Mouse (Mus musculus) lung, adult 18-20 months (tissue): ENCODE results near the gene Capza2.

Experiments
- DNase-seq, 2 experiments: peaks; one replicate each; pipeline ENCODE4 v3.0.0; 2022; ENCODE audit warnings: mixed read lengths in 2 of 2

The Capza2 gene

DNA sequence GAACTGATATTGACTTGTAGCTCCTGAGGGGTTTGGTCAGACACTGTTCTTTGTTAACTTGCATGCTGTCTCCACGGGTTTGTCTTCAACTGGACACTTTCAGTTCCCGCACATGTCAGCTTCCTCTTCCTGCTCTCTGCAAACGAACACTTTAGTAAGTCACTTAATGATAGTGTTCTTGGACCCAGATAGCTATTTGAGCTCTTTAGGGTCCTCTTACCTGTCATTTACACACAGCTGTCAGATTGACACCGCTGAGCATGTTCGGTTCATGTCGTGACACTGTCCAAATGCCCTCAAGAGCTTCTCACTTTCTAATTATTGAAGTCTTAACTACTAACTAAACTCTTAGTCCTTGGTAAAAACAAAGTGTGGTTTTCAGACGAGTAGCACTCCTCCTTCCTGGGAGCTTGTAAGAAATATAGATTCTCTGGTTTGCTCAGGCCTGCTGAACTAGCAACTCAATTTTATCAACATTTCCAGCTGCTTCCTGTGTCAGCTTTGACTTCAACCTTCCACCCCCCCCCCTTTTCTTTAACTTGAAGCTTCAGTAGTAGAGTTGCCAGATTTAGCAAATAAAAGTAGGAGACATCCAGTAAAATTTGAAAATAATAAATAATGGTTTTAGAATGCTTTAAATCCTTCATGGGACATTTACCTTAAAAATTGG lies at the start of gene Capza2:
TSS of gene Capza2 (plus strand) at position 620 of the 670 bp plus-strand sequence.
- peak; percentile 24 to 33 for DNase-seq

DNA sequence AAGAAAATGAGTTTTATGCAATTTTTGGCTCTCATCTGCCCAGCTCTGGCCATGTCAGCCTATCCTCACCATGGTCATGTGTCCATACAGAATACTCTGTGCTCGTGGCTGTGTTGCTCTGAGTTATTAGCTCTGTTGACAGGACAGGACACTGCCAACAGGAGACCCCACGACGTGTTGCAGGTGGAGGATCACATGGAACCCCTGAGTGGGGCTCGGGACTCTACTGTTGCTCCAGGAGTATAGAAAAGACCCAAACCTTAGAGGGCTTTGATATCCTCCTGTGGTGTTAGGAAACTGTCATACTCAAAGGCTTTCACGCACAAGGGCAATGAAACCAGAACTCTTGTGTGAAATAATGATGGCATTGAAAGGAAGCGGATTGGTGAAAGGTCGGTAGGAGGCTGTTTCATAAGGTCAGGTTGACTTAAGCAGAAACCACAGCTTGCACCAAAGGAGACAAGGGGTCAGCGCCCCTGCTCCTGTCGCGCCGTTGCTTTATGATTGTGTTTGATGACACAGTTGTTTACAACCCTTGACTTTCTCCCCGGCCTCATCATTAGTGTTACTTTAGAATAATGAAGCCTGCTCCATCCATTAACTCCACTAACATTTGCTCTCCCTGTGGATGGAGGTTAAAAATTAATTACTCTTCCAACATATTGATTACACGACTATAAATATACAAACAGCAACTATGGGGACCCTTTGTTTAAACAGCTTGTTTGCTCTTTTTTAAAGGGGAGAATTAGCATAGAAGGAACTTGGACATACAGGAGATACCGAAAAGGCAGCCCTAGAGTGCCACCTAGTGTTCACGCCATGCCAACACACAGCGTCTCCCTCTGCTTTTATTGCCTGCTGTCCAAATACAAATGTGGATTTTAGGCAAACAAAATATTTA lies 46.7 kb upstream of the Capza2 start:
- peak; percentile 70 to 72 for DNase-seq

DNA sequence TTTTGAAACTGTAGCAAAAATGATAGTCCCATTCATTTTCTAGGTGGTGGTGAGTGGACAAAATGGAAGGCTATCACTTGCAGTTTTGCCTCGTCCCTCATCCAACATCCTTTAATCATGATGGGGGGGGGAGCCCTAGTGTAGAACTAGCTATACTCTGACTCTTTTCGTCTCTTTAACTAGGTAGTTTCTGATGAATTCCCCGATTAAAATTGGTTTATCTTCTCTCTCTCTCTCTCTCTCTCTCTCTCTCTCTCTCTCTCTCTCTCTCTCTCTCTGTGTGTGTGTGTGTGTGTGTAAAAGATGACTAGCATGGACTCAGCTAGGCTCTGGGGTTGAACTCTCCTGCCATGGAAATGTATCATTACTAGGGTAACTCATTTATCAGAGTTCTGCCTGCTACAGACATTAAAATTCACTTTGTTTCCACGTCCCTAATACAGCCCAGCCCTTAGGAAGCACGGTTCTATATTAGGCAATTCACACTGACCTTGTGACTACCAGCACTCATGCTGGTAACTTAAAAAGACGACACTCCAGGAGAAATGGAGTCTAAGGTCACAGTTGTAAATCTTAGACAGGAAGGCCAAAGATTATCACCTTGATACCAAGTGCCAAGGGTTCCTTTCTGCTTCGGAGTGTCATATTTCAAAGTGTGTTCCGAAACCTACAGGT lies 45.9 kb upstream of the Capza2 start:
- DNase-seq = no peak

DNA sequence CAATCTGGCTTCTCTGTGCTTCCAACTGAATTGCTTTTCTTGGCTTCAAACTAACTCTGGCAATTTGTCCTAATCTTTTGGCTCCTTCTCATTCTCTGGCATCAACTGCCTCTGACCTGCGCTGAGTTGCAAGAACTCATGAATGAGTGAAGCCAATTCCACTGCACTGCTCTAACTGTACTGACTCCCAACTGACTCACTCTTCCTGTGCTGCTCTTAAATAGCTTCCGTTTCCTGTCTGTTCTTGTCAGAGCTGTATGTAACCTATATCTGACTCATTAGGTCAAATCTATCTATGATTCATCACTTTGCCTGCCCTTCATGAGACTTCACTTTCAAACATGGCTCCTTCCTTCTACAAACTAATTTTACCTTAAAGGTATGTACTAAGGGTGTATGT lies 42.1 kb upstream of the Capza2 start:
- no peak for DNase-seq

DNA sequence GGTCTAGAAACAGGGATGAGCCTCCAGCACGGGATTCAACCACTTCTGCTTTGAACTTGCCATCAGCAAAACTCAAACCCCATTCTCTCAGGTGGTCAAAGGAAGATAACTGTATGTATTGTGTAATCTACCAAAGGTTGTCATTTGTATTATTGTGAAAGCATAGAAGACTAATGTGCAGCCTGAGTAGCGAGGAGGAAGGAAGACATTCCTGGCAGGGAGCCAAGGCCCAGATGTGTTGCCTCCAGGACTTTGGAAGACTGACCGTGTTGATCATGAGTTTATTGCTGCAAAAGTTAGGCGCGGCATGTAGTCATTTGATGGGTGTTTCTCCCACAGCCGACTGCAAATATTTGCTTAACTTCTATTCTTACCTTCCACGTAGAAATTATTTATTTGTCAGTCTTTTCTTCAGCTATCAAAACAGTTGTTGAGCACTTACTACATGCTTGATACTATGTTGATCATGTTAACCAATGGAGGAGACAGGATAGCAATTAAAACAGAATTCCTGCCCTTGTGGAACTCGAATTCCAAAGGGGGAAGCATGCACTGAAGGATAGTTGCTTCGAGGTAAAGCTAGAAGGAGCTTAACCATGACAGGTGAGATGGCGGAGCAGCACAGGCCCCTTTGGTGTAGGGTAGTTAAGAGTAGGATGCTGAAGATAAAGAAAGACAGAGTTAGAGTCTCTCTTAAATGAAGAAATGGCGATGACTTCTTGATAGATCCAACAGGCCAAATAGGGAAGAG lies 40.1 kb upstream of the Capza2 start:
- DNase-seq = peak; percentile 19 to 24

DNA sequence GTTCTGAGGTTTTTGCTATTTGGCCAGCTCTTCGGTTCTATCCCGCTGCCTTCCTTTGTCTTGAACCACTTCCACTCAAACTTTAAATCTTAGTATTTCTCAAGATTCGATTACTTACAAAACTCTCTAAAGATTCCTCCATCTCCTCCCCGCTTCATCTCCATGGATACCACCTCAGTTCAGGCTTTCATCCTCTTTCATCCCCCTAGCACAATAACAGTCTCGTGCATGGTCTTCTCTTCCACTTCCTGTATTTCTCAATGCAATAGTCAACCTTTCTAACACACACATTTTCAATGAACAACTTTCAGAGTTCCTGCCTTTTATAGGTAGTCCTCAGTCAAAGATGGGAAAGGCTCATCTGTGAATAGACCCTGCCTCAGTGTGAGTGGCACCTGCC lies 36.7 kb upstream of the Capza2 start:
- no peak for DNase-seq

DNA sequence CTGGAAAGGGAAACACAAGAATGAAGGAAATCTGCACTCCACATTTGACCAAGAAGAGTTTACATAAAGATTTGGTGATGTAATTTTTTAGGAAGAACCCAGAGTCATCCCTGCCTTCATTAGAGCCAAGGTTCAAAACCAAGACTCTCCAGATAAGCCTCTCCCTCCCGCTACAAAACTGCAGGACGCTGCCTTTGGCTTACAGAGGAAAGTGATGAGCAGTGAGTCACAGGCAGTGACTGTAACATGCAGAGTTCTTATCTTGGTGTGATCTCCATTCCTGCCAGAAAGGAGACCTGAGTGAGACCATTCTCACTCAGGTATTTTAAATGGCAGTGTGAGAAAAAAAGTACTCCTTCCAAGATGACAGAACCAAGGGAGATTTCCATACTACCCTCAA lies 34.5 kb upstream of the Capza2 start:
- DNase-seq = no peak

DNA sequence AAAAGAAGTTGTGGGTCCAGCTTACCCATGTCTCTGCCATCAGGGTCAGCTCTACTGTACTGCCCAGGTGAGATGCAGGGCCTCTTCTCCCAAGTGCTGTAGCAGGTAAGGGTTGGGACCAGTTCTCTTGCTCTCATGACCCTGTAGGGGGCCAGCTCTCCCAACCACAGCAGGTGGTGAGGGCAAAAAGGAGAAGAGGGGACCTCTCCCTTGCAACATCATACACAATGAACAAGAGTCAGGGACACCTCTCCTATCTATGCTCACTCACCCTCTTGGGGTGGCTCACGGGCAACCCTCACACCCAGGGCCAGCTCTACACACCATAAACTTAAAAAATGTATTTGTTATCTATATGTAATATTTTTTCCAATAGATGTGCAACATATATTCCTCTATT lies 29.1 kb upstream of the Capza2 start:
- DNase-seq = no peak

DNA sequence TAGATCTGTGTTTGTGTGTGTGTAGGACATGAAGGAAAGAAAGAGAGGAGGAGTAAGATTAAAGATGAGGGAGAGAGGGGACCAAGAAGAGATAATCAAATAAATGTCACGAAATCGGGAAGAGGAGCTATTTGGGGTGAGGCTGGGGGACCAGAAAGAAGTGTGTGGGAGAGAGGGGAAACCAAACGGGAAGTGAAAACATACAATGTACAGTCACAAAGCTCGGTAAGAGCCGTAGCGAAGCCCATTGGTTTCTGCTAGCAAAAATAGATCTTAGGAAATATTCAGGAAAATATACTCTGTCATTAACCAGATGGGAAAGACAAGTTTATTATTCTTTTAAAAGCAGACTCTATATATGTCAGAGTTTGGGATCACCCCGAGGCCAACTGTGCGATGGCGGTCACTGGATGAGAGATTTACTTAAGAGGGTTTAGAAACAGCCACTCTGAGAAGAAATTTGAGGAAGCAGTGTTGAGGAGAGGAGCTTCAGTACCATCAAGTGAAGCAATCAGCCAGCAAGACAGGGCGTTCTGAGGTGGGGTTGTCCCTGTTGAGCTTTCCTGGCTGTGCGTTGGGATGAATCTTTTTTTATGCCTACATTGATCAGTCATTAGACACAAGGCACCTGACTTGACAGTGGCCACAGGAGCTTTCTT lies 24.6 kb upstream of the Capza2 start:
- DNase-seq = no peak

DNA sequence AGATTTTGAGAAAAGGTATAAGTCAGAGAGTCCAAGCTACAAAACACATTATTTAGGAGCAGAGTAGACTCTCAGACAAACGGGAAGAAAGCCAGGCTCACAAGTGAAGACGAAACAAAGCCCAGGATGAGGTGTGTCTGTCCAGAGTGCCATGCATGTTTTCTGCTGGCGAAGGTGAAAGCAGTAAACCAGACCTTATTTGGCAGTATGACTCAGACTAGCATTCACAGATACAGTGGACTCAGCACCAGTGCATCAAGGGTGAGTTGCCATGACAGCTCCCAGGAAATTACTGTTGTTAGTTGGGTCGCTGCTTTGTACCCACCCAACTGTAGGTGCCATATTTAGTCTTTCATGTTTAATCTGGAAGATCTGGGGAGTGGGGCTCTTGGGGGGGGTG lies 23.4 kb upstream of the Capza2 start:
- no peak for DNase-seq

DNA sequence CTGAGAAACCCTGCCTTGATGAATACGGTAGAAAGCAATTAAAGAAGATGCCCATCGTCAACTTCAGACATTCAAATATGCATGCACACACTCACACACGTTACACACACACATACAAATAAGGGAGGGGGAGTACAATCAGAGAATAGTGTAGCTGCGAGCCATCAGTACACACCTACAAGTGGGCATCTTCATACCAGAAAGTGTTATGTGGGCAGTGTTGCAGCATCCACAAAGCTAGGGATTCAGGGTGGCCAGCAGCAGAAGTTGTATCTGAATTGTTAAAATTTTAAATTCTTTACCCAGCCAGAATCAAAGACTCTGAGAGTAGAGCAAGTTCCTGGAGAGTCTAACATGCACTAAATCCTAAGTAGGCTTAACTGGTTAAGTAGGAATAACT lies 15.2 kb upstream of the Capza2 start:
- no peak for DNase-seq

DNA sequence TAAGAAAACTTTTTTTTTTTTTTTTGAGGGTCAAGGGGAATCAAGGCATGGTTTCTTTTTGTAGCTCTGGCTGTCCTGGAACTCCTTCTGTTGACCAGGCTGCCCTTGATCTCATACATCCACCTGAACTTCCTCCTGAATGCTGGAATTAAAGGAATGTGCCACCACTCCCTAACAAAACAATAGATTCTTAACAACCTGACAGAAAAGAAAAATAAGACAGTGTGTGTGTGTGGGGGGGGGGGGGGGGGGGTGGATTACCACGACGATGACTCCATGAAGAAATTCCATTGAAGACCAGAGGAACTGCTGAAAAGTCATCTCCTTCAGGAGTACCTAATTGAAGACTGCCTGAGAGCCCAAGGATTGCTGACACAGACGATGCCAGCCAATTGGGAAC lies 14.6 kb upstream of the Capza2 start:
- no peak for DNase-seq

DNA sequence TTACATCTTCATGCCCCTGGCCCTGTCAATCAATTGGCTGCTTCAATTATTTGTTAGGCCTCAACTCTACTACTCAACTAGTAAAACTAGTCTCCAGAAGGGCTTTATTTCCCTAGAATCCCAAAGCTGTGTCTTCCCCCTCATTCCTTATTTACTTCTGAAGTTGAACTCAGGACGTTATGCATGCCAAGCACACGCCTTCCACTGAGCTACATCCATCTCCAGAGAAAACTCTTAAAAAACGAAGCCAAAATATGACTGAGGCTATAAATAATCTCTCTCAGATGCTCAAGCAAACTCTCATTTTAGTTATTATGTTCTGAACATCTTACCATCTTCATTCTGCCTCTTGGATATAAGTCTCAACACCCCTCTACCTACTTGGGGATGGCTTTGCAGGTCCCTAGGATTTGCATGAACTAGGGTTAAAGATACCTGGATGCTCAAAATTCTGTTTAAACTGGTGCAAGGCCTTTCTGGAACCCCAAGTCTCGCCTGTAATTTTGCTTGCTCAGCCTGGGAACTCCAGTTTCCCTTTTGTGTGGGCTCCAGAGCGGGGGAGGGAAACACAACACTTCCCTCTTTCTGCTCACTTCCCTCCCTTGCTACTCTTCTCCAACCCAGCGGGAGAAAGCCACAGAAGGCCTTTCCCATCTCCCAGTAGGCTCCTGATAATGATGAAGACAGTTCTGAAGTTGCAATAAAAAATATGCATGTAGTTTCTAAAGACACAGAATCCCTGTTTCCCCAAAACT lies 7.2 kb upstream of the Capza2 start:
- DNase-seq = peak; percentile 21 to 27

DNA sequence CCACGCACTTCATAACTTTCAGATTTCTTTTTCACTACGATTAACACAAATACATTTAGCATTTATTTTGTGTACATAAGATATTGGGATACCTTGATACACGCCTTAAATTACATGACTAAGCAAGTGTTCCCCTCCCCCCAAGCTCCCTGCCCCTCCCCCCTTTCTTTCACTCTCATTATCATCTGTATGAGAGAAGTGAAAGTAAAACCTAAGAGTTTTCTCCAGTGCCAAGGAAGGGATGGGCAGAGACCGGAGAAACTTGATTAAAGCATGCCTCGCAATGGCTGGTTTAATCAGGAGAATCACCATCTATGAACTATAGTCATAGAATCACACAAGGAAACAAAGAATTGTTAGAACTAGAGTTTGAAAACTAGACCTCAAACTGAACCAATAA lies 6.3 kb upstream of the Capza2 start:
- no peak for DNase-seq

DNA sequence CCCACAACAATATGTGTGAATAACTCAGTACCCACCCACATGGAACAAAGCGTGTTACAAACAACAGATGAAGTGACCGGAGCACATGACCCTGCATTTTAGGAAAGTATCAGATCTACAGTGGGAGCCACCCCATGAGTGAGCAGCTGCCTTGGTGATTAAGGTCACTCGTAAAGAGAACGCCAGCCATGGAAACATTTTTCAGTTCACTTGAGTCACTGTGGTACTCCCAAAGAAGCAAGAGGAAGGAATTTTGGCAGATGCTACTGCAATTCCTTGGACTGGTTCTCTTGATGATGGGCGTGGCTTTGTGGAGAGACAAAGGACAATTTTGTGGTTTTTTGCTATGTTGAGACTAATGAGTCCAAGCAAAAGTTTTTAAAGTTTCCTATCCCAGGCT lies 4.4 kb upstream of the Capza2 start:
- no peak for DNase-seq

DNA sequence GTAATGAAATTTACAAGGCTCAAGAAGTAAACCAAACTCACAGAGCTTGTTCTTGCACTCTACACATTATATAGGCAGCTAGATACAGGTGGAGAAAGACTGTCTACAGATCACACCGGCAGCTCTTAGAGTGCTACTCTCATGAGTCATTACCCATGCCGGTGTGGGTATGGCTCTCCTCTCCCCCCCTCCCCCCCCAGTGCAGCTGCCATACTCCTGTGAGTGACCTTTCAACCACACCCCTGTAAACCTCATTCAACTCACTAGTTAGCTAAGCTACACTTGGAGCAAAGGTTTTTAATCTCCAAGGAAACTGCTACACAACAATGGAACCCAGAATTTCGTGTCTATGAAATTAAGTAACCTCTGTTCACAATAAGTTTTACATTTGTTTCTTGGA lies 2.2 kb upstream of the Capza2 start:
- DNase-seq = no peak

DNA sequence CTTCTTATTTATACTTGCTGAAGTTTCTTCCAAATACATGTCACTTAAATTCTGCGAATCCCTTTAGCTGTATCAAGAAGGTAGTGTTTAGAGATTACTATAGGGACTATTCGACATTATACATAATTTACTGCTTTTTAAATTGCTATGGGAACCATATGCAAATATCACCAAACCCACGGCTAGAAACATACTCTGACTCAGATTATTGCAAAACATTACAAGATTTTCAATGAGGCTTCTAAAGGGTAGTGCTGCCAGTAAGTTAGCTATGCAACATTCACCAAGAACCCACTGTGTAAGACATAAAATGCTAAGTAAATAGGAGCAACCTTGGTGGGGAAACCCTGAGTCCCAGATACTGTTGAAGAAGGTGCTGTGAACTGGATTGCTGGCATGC lies 1.0 kb upstream of the Capza2 start:
- DNase-seq = no peak

DNA sequence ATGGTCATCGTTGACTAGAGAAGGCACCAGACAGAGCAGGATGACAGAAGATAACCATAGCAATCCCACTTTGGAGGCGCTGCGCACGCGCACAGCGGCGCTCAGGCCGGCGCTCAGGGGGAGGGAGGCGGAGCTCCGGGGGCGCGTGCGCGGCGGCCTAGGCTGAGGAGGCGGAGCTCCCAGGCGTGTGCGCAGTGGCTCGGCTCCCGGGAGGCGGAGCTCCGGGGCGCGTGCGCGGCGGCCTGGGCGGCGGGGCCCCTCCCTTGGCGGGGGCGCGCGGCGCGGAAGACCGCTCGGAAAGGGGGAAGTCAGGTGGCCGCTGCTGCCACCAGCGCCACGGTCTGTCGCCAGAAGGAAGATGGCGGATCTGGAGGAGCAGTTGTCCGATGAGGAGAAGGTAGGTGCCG lies 733 bp downstream of the Capza2 start:
- DNase-seq = peak; percentile 93 to 95

DNA sequence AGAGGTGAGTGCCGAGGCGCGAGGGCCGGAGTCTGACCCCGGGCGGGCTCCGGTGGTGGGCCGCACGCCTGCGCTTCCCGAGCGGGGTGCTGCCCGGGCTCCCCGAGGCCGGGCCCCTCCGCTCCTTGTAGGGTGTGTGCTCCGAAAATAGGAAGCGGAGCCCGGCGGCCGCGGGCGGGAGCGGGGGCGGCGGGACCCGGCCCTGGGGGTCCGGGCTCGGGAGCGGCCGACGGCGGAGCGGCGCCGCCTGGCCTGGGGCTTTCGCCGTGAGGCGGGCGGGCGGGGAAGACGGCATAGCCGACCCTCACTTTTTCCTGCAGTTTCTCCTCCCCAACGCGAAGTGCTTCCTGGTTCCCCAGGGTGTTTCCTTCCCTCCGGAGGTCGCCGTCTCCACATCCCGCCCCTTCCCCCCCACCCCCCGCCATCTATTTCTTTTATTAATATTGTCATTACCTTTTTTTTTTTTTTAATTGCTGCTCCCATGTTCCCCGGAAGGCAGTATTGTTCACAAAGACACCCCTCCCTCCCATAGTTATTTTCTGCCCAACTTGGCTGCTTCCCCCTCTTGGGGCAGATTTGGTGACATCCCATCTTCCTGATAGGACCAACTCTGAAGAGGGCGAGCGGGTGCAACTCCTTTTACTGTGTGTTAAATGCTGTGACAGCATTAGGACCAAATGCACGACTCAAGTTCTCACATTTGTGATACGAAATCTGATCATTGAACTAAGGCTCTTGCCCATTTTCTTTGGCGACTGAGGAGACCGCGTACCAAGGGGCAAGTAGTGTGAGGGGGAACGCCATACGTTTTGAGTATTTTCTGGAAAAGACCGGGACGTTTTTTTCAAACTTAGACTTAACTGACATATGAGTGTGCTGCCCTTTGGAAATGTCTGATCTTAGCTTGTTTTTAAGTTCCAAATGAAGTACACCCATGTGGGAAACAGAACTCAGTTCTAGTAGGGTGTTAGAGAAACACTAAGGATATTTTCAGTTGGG lies 1.5 kb downstream of the Capza2 start:
- DNase-seq = peak; percentile 33 to 48

DNA sequence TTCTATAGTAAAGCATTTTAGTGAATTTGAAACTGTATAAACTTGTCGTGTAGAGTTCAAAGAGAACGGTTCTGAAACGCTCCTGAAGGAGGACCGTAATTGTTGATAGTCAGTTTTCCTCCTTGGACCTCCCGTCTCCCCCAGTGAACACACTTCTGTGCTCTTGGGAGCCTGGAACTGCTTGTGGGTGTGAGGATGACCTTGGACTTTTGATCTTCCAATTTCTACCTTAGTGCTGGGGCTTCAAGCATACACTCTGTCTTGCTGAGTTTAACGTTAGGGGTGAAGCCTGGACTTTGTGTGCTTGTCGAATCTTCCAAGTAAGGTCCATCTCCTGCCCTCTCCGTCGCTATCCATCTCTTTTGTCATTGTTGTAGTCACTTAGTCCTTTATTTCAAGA lies 4.0 kb downstream of the Capza2 start:
- DNase-seq = no peak
